Mouse (Mus musculus): ENCODE data around the gene Fgf14.
"Not testable (repeated sequence)": the region's sequence is repeated elsewhere in the genome, so short reads cannot be mapped to it uniquely, and the experiment has no call there.

GRCm38 (mm10) chr14:124535376-124535775 lies 141.6 kb downstream of the Fgf14 start:
- TF ChIP-seq GATA1 (IDR thresholded peaks at IDR 0.05; ENCODE audit: low read depth, low read length); UBTF (IDR thresholded peaks at IDR 0.05; ENCODE audit: borderline replicate concordance, insufficient read depth, low read depth, low read length); EP300 (IDR thresholded peaks at IDR 0.05; ENCODE audit: low read depth in 1 of 2, low read length in 2 of 2); BHLHE40 (IDR thresholded peaks at IDR 0.05; ENCODE audit: borderline replicate concordance, low read depth, low read length); CTCF (IDR thresholded peaks at IDR 0.05 in 2 of 3, conservative IDR thresholded peaks at IDR 0.05 in 1 of 3; ENCODE audit: control insufficient read depth in 1 of 3, insufficient read depth in 1 of 3, low read depth in 2 of 3, low read length in 3 of 3, poor library complexity in 1 of 3, severe bottlenecking in 1 of 3): not testable (repeated sequence)

All from MEL (cell line).